Comparison of ENCODE assay signal across 20 mouse cellular contexts in the genomic region with DNA sequence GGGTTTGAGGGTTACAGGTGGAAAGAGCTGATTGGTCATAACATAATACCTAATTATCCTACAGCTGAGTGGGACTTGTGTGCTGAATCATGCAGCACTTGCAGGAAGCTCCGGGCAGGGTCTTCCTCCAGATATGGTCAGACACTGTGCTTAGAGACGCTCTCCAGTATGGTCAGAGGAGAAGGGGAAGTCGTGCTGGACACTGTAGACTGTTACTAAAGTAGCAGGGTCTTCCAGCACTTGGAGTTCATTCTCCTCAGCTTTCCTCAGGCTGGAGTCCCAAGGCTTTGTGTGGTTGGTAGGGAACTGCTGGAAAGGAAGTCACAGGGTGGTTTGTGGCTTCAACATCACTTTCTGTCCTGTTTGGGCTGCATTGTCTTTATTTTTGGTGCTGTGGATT. TPM values are rescaled to one million over a fixed set of nuclear protein-coding genes. Genes with fewer than 3 reads are reported as not detected.
DNase-seq lines count a peak whose midpoint lies in the region; ATAC-seq and TF ChIP-seq lines count a peak whose summit lies in the region.
"Had no signal": no experiment of that assay in that cellular context is flagged by ENCODE, and none has a peak within 500 bp of the region (broad histone marks: within the 10 kb centered on the region; RNA-seq: fewer than 3 reads in every experiment).

No protein-coding gene starts in this region.

- 73% methylated on average over 3 of the region's 3 CpGs for WGBS in embryonic facial prominence, embryonic 13.5 days
- 81% methylated on average over 3 of the region's 3 CpGs for WGBS in embryonic facial prominence, embryonic 10.5 days
- 20% methylated on average over 3 of the region's 3 CpGs for WGBS in thymus, adult 2 months

- H3K36me3 ChIP-seq in embryonic facial prominence, embryonic 13.5 days = peaks cover 7% of the 10 kb centered on the region; the same call in 1 of the 2 replicates
- no peaks in the 10 kb centered on the region; the same call in 1 of the 2 replicates for H3K36me3 ChIP-seq in embryonic facial prominence, embryonic 10.5 days (replicated peaks)
- H3K36me3 ChIP-seq in thymus, adult 2 months (ENCODE audit: control insufficient read depth, insufficient read depth, low read length) = no peaks in the 10 kb centered on the region
- H3K36me3 ChIP-seq: hindbrain, embryonic 12.5 days had no signal

- H3K27me3 ChIP-seq in embryonic facial prominence, embryonic 13.5 days = no peaks in the 10 kb centered on the region
- H3K27me3 ChIP-seq in embryonic facial prominence, embryonic 10.5 days (replicated peaks; ENCODE audit: low read depth, poor library complexity, severe bottlenecking) = no peaks in the 10 kb centered on the region
- no peaks in the 10 kb centered on the region for H3K27me3 ChIP-seq in thymus, adult 2 months (ENCODE audit: control insufficient read depth, insufficient read depth, low read length)
- H3K27me3 ChIP-seq: hindbrain, embryonic 12.5 days; limb, embryonic 15.5 days had no signal

- TF ChIP-seq POLR2A in bone marrow macrophage, adult 2 months (IDR thresholded peaks at IDR 0.05; ENCODE audit: borderline replicate concordance, low read depth, low read length) = no peak
- TF ChIP-seq POLR2A in thymus, adult 2 months (IDR thresholded peaks at IDR 0.05; ENCODE audit: control insufficient read depth, extremely low read depth, insufficient read depth, low read length, poor library complexity) = no peak

- peak overlapping the region; percentile 62 for H3K27ac ChIP-seq in embryonic facial prominence, embryonic 13.5 days
- no peak overlapping the region for H3K27ac ChIP-seq in embryonic facial prominence, embryonic 10.5 days (replicated peaks)
- H3K27ac ChIP-seq in bone marrow macrophage, adult 2 months (ENCODE audit: insufficient read depth, low read depth, low read length) = peak overlapping the region; percentile 57
- no peak overlapping the region for H3K27ac ChIP-seq in thymus, adult 2 months (ENCODE audit: control insufficient read depth, insufficient read depth, low read length)
- H3K27ac ChIP-seq: hindbrain, embryonic 12.5 days; limb, embryonic 15.5 days had no signal

- no peaks in the 10 kb centered on the region for H3K9me3 ChIP-seq in embryonic facial prominence, embryonic 13.5 days
- H3K9me3 ChIP-seq in embryonic facial prominence, embryonic 10.5 days = no peaks in the 10 kb centered on the region
- H3K9me3 ChIP-seq: hindbrain, embryonic 12.5 days; limb, embryonic 15.5 days had no signal

- H3K4me2 ChIP-seq in embryonic facial prominence, embryonic 13.5 days = no peak overlapping the region
- H3K4me2 ChIP-seq: heart, embryonic 11.5 days; hindbrain, embryonic 12.5 days; limb, embryonic 15.5 days; lung, embryonic 14.5 days had no signal

- H3K4me1 ChIP-seq in embryonic facial prominence, embryonic 13.5 days = 0 out of 2 replicates have a peak, but pooled peaks cover 3% of the 10 kb centered on the region
- no peaks in the 10 kb centered on the region for H3K4me1 ChIP-seq in embryonic facial prominence, embryonic 10.5 days
- peaks cover 19% of the 10 kb centered on the region for H3K4me1 ChIP-seq in bone marrow macrophage, adult 2 months (ENCODE audit: control insufficient read depth, insufficient read depth, low read length)
- no peaks in the 10 kb centered on the region for H3K4me1 ChIP-seq in thymus, adult 2 months (replicated peaks; ENCODE audit: control insufficient read depth, insufficient read depth, low read length)
- H3K4me1 ChIP-seq: hindbrain, embryonic 12.5 days had no signal

- H3K9ac ChIP-seq in embryonic facial prominence, embryonic 13.5 days = no peak overlapping the region
- H3K9ac ChIP-seq: hindbrain, embryonic 12.5 days; limb, embryonic 15.5 days; lung, embryonic 14.5 days had no signal

- H3K4me3 ChIP-seq in embryonic facial prominence, embryonic 13.5 days = no peak overlapping the region
- H3K4me3 ChIP-seq in embryonic facial prominence, embryonic 10.5 days = no peak overlapping the region
- H3K4me3 ChIP-seq in bone marrow macrophage, adult 2 months (ENCODE audit: insufficient read depth, low read length) = no peak overlapping the region
- no peak overlapping the region for H3K4me3 ChIP-seq in thymus, adult 2 months (ENCODE audit: control insufficient read depth, insufficient read depth, low read length)
- H3K4me3 ChIP-seq: hindbrain, embryonic 12.5 days; limb, embryonic 15.5 days had no signal

- DNase-seq in embryonic facial prominence, embryonic 10.5 days (ENCODE audit: low spot score) = no peak
- DNase-seq in thymus, adult 2 months = no peak
- no peak for DNase-seq in Muller cell, postnatal 12 days (ENCODE audit: inconsistent ontology term)
- no peak for DNase-seq in cerebellum, adult 9-11 months
- DNase-seq: adrenal gland, postnatal 14 days; cerebellum, adult 11-12 months; cerebellum, postnatal 36 days; heart, postnatal 10 days; lung, embryonic 14.5 days; lung, postnatal 36 days; midbrain, embryonic 14.5 days had no signal

- TF ChIP-seq CTCF in bone marrow macrophage, adult 2 months (IDR thresholded peaks at IDR 0.05; ENCODE audit: low read depth, low read length) = no peak
- TF ChIP-seq CTCF in thymus, adult 2 months (IDR thresholded peaks at IDR 0.05; ENCODE audit: borderline replicate concordance, control insufficient read depth, extremely low read depth, insufficient read depth, low read length, poor library complexity) = no peak

- ATAC-seq in embryonic facial prominence, embryonic 13.5 days (ENCODE audit: insufficient number of reproducible peaks, insufficient read depth, low FRiP score, low TSS enrichment, low read depth) = no peak
- peak; percentile 32 to 53; a peak in 3 of 4 replicates for ATAC-seq in hematopoietic stem cell, adult 5-6 weeks (replicated peaks in 1 of 2; ENCODE audit: insufficient read depth in 1 of 2, low FRiP score in 2 of 2, low TSS enrichment in 1 of 2, low read depth in 1 of 2, poor library complexity in 2 of 2, severe bottlenecking in 2 of 2)
- peak; percentile 66 for ATAC-seq in megakaryocyte progenitor cell, adult 5-6 weeks (replicated peaks; ENCODE audit: poor library complexity)
- ATAC-seq: CD4-positive, CD25-positive, alpha-beta regulatory T cell, adult 4 months; forebrain, embryonic 16.5 days had no signal

RNA-seq across cellular contexts. Expression of a gene that starts 18.8 kb away (rescaled TPM):
- polyA plus RNA-seq in embryonic facial prominence, embryonic 13.5 days (2015; fragmentation: Nextera tagmentation; extraction: Ambion mirVana) = 5.0 and 5.4 TPM in 2 replicates
- polyA plus RNA-seq in embryonic facial prominence, embryonic 10.5 days (2016; fragmentation: Nextera tagmentation; extraction: Ambion mirVana) = 6.2 and 6.5 TPM in 2 replicates
- polyA plus RNA-seq in bone marrow macrophage, adult 2 months (2012; ENCODE audit: insufficient read depth, insufficient read length, missing spikeins) = 6.6 and 6.8 TPM in 2 replicates
- 3.8 and 6.1 TPM in 2 replicates for total RNA-seq in hematopoietic stem cell, adult 5-6 weeks (2017)
- total RNA-seq in megakaryocyte progenitor cell, adult 5-6 weeks (2015) = 4.7 and 5.0 TPM in 2 replicates
- 6.8 and 7.4 TPM in 2 replicates for total RNA-seq in megakaryocyte progenitor cell, adult 5-6 weeks (2017)
- polyA plus RNA-seq in thymus, adult 2 months (2012; rRNA removed) = 9.3 and 9.6 TPM in 2 replicates

RNA-seq across cellular contexts. Expression of a gene that starts 18.9 kb away (rescaled TPM):
- 66.9 and 74.3 TPM in 2 replicates for polyA plus RNA-seq in embryonic facial prominence, embryonic 13.5 days (2015; fragmentation: Nextera tagmentation; extraction: Ambion mirVana)
- 86.9 and 91.3 TPM in 2 replicates for polyA plus RNA-seq in embryonic facial prominence, embryonic 10.5 days (2016; fragmentation: Nextera tagmentation; extraction: Ambion mirVana)
- 30.8 and 35.7 TPM in 2 replicates for polyA plus RNA-seq in bone marrow macrophage, adult 2 months (2012; ENCODE audit: insufficient read depth, insufficient read length, missing spikeins)
- total RNA-seq in hematopoietic stem cell, adult 5-6 weeks (2017) = 53.8 and 73.5 TPM in 2 replicates
- total RNA-seq in megakaryocyte progenitor cell, adult 5-6 weeks (2015) = 50.2 and 53.2 TPM in 2 replicates
- total RNA-seq in megakaryocyte progenitor cell, adult 5-6 weeks (2017) = 74.6 and 100 TPM in 2 replicates
- 52.0 and 53.7 TPM in 2 replicates for polyA plus RNA-seq in thymus, adult 2 months (2012; rRNA removed)

RNA-seq across cellular contexts. Expression of a gene that starts 57.8 kb away (rescaled TPM):
- polyA plus RNA-seq in embryonic facial prominence, embryonic 13.5 days (2015; fragmentation: Nextera tagmentation; extraction: Ambion mirVana) = 7.7 and 8.7 TPM in 2 replicates
- polyA plus RNA-seq in embryonic facial prominence, embryonic 10.5 days (2016; fragmentation: Nextera tagmentation; extraction: Ambion mirVana) = 5.6 and 6.1 TPM in 2 replicates
- polyA plus RNA-seq in bone marrow macrophage, adult 2 months (2012; ENCODE audit: insufficient read depth, insufficient read length, missing spikeins) = 10.9 and 12.7 TPM in 2 replicates
- total RNA-seq in hematopoietic stem cell, adult 5-6 weeks (2017) = 8.2 and 10.3 TPM in 2 replicates
- total RNA-seq in megakaryocyte progenitor cell, adult 5-6 weeks (2015) = 5.1 and 5.5 TPM in 2 replicates
- total RNA-seq in megakaryocyte progenitor cell, adult 5-6 weeks (2017) = 4.6 and 6.2 TPM in 2 replicates
- 4.2 and 5.5 TPM in 2 replicates for polyA plus RNA-seq in thymus, adult 2 months (2012; rRNA removed)

Comparison
In these comparisons a context has a peak if more than half of its experiments do, and no peak if none do; other contexts are left out.
1. H3K27ac ChIP-seq: peak in embryonic facial prominence, embryonic 13.5 days (single experiment) and bone marrow macrophage, adult 2 months (single experiment); none in embryonic facial prominence, embryonic 10.5 days (single experiment) and thymus, adult 2 months (single experiment).